Mouse (Mus musculus) embryonic fibroblast, embryonic 13.5 days (primary cell): ENCODE measurements at regions not wholly inside any gene's neighbourhood (a gene's known extent, or its start where the extent isn't known, plus 50 kb on each side); places are given as distances from the start of the nearest gene placed in this dataset.

Source experiments
- CTCF ChIP-seq: IDR thresholded peaks from 2 replicates; pipeline ENCODE4 v1.5.1; 2011; ENCODE audit warnings: mild to moderate bottlenecking, control low read depth, low read length, moderate library complexity, borderline replicate concordance; ENCODE audit not compliant: insufficient read depth
- POLR2A ChIP-seq: IDR thresholded peaks from 2 replicates; pipeline ENCODE4 v1.6.1; 2011; ENCODE audit warnings: low read depth, mild to moderate bottlenecking, control low read depth, low read length, moderate library complexity

DNA sequence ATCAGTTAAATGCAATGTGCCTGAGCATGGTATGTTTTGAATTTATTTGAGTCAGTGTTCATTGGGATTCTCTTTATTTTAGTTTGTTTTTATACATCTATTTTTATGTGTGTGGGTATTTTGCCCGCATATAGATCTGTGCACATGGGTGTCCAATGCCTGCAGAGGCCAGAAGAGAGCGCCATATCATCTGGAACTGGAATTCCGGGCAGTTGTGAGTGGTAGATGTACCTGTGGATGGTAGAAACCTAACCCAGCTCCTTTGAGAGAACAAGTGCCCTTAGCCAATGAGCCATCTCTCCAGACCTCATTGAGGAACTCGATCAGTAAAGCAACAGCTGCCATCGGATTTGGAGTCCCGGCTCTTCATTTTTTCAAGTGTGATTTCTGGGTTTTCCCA lies 94.0 kb upstream of the Mon1b start:
- TF ChIP-seq CTCF (no peak), POLR2A (no peak)
